Mouse (Mus musculus): ENCODE measurements around the gene Uba5.

- TF ChIP-seq CTCF (IDR thresholded peaks at IDR 0.05; ENCODE audit: low read depth, low read length), result no peak
- TF ChIP-seq POLR2A (IDR thresholded peaks at IDR 0.05; ENCODE audit: extremely low read depth, insufficient read depth, low read length), result no peak
These were observed 48.4 kb downstream of the Uba5 start for GRCm38 (mm10) chr9:104014526-104014925.
